Mouse (Mus musculus): ENCODE data around the gene Pax4.

Gene Pax4

DNA sequence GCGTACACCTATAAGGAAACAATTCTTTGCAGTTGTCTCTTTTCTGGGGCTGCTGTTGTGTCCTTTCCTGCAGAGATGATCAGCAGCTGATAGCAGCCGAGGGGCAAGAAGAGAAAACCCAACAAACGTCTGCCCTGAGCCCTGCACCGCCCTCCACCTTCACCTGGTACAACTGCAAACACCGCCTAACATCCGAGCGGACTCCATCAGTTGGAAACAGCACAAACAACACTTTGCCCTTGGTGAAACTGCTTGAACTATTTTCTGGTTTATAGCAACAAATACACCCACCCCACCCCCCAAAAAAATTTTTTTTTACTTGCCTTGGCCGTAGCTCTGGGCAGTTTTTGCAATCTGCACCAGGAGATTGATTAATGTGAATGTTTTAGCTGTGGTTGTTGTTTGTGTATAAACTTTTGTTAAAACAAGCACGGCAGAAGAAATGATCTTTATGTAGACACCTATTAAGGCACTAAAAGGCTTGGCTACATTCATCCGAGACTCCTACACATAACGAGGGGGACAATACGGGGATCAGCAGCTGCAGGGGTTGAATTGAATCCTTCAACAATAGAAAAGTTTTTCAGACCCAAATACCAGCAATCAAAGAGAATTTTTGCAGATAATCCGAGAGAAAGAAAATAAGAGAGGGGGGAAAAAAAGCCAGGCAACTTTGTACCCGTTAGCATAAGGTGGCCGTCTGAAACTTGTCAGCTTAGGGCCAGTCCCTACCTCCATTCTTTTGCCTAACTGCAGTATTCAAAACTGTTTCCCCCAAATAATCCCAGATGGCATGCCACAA, 52.9 kb downstream of the Pax4 start:
- no peak for DNase-seq

All from thymus, postnatal 14 days (tissue).